Mouse (Mus musculus) midbrain, postnatal 0 days (tissue): ENCODE results near the gene Txndc2. TPM values are rescaled to one million over a fixed set of nuclear protein-coding genes. Genes with fewer than 3 reads are reported as not detected.

Source experiments
- ATAC-seq: fragments of 200-750 bp; cut with Nextera tagmentation; 2 replicates; pipeline ENCODE4 v1.8.0; 2017; ENCODE audit warnings: moderate number of reproducible peaks, mild to moderate bottlenecking, moderate TSS enrichment, moderate library complexity; ENCODE audit not compliant: low FRiP score
- DNase-seq: peaks from one replicate; pipeline ENCODE4 v3.0.0-alpha.2; 2015; ENCODE audit warnings: low spot score
- H3K27ac ChIP-seq: fragments of 300-500 bp; sonication (generic); 2 replicates; pipeline ENCODE4 v1.5.1; 2014; ENCODE audit warnings: low read depth, mild to moderate bottlenecking, low read length, mixed read lengths
- H3K27me3 ChIP-seq: fragments of 300-500 bp; sonication (generic); 2 replicates; pipeline ENCODE4 v1.6.1; 2014; ENCODE audit warnings: low read length, control low read depth, mixed read lengths; ENCODE audit not compliant: insufficient read depth
- H3K36me3 ChIP-seq: fragments of 300-500 bp; sonication (generic); 2 replicates; pipeline ENCODE4 v1.6.1; 2014; ENCODE audit warnings: low read length, control low read depth, mixed read lengths; ENCODE audit not compliant: insufficient read depth
- H3K4me1 ChIP-seq: fragments of 300-500 bp; sonication (generic); 2 replicates; pipeline ENCODE4 v1.6.1; 2014; ENCODE audit warnings: mild to moderate bottlenecking, control low read depth, antibody characterized with exemption, low read length, mixed read lengths; ENCODE audit not compliant: insufficient read depth
- H3K4me2 ChIP-seq: fragments of 300-500 bp; sonication (generic); 2 replicates; pipeline ENCODE4 v1.6.1; 2014; ENCODE audit warnings: low read depth, mild to moderate bottlenecking, low read length, mixed read lengths; ENCODE audit not compliant: poor library complexity, severe bottlenecking
- H3K4me3 ChIP-seq: fragments of 300-500 bp; sonication (generic); 2 replicates; pipeline ENCODE4 v1.5.1; 2014; ENCODE audit warnings: low read depth, mild to moderate bottlenecking, low read length, moderate library complexity
- H3K9ac ChIP-seq: fragments of 300-500 bp; sonication (generic); replicated peaks from 2 replicates; pipeline ENCODE4 v1.6.1; 2014; ENCODE audit warnings: mild to moderate bottlenecking, low read length, moderate library complexity, mixed read lengths; ENCODE audit not compliant: poor library complexity, severe bottlenecking
- H3K9me3 ChIP-seq: fragments of 300-500 bp; sonication (generic); 2 replicates; pipeline ENCODE4 v1.6.1; 2016; ENCODE audit warnings: low read length, control low read depth
- CTCF ChIP-seq: IDR thresholded peaks from 2 replicates; pipeline ENCODE4 v1.5.1; 2016; ENCODE audit warnings: antibody characterized with exemption, mild to moderate bottlenecking
- WGBS: fragments of 180-500 bp; shearing (Covaris S2); extraction: QIAGEN DNeasy Blood & Tissue Kit; methylation state at CpG from one replicate; pipeline ENCODE4 v1.1.7; 2014; 5-methylcytosine and 5-hydroxymethylcytosine counted together
- polyA plus RNA-seq: library from polyadenylated mRNA; unstranded; fragments of >200 nt; fragmentation: Nextera tagmentation; extraction: Ambion mirVana; gene quantifications from 2 replicates; pipeline ENCODE4 v1.2.1, GENCODE M21; 2015
- total RNA-seq: library from RNA; depleted of rRNA; stranded (reverse); fragments of >200 nt; gene quantifications from 2 replicates; pipeline ENCODE4 v1.2.3, GENCODE M21; 2014; rRNA removed

Txndc2 gene
- total RNA-seq: not detected in 2 replicates
- polyA plus RNA-seq: not detected in 2 replicates

- TF ChIP-seq CTCF: no peak
- 85% methylated on average over 11 of the region's 11 CpGs for WGBS
- Histone ChIP-seq H3K4me3 (no peak within 1 kb of the TSS), H3K4me2 (peak within 1 kb of the TSS; percentile 0; the same call in 1 of the 2 replicates), H3K36me3 (no peaks in the 10 kb centered on the region), H3K4me1 (peaks cover 7% of the 10 kb centered on the region; the same call in 1 of the 2 replicates), H3K27me3 (no peaks in the 10 kb centered on the region), H3K9ac (no peak within 1 kb of the TSS), H3K27ac (peak within 1 kb of the TSS; percentile 71), H3K9me3 (no peaks in the 10 kb centered on the region)
- DNase-seq (no peak), ATAC-seq (no peak)
Measured at GRCm38 (mm10) chr17:65641734-65642218, at the start of gene Txndc2. Gene Txndc2 (minus strand): TSS chr17:65642168.

- Histone ChIP-seq H3K4me3 (no peak overlapping the region), H3K4me2 (no peak overlapping the region), H3K27me3 (no peaks in the 10 kb centered on the region), H3K9ac (no peak overlapping the region), H3K4me1 (no peaks in the 10 kb centered on the region), H3K27ac (0 out of 2 replicates have a peak overlapping the region, but pooled peaks have one; percentile 6), H3K9me3 (no peaks in the 10 kb centered on the region), H3K36me3 (no peaks in the 10 kb centered on the region)
- DNase-seq (peak; percentile 77), ATAC-seq (0 out of 2 replicates have a peak, but pooled peaks have one; percentile 49)
- TF ChIP-seq CTCF: no peak
- WGBS: 70% methylated on average over 2 of the region's 2 CpGs
Measured at GRCm38 (mm10) chr17:65683731-65684130, 41.8 kb upstream of the Txndc2 start.

- no peak for DNase-seq
- Histone ChIP-seq H3K9ac (no peak overlapping the region), H3K4me2 (no peak overlapping the region), H3K27me3 (no peaks in the 10 kb centered on the region), H3K4me1 (no peaks in the 10 kb centered on the region), H3K4me3 (no peak overlapping the region), H3K27ac (no peak overlapping the region), H3K36me3 (no peaks in the 10 kb centered on the region), H3K9me3 (no peaks in the 10 kb centered on the region)
- ATAC-seq: no peak
- WGBS: 84% methylated on average over 3 of the region's 3 CpGs
- no peak for TF ChIP-seq CTCF
Measured at GRCm38 (mm10) chr17:65683316-65683715, 41.3 kb upstream of the Txndc2 start.

GRCm38 (mm10) chr17:65682071-65682680 lies 40.2 kb upstream of the Txndc2 start:
- Histone ChIP-seq H3K36me3 (no peaks in the 10 kb centered on the region), H3K9ac (no peak overlapping the region), H3K4me2 (no peak overlapping the region), H3K9me3 (no peaks in the 10 kb centered on the region), H3K27me3 (no peaks in the 10 kb centered on the region), H3K4me3 (no peak overlapping the region), H3K27ac (no peak overlapping the region), H3K4me1 (no peaks in the 10 kb centered on the region)
- WGBS: 82% methylated on average over 5 of the region's 5 CpGs
- TF ChIP-seq CTCF: no peak
- DNase-seq (no peak), ATAC-seq (no peak)

GRCm38 (mm10) chr17:65681516-65681915 lies 39.5 kb upstream of the Txndc2 start:
- DNase-seq: no peak
- no peak overlapping the region for H3K9ac ChIP-seq
- no peak overlapping the region for H3K27ac ChIP-seq
- TF ChIP-seq CTCF: no peak
- 84% methylated on average over 6 of the region's 6 CpGs for WGBS
- H3K4me3 ChIP-seq: no peak overlapping the region
- no peaks in the 10 kb centered on the region for H3K4me1 ChIP-seq
- no peaks in the 10 kb centered on the region for H3K36me3 ChIP-seq
- no peaks in the 10 kb centered on the region for H3K27me3 ChIP-seq
- ATAC-seq: no peak
- no peak overlapping the region for H3K4me2 ChIP-seq
- no peaks in the 10 kb centered on the region for H3K9me3 ChIP-seq

GRCm38 (mm10) chr17:65680801-65681412 lies 38.9 kb upstream of the Txndc2 start:
- H3K4me3 ChIP-seq: no peak overlapping the region
- TF ChIP-seq CTCF: no peak

More at GRCm38 (mm10) chr17:65680801-65681412, 38.9 kb upstream of the Txndc2 start:
- Histone ChIP-seq H3K27me3 (no peaks in the 10 kb centered on the region), H3K4me2 (no peak overlapping the region), H3K9ac (no peak overlapping the region), H3K9me3 (no peaks in the 10 kb centered on the region), H3K4me1 (no peaks in the 10 kb centered on the region), H3K36me3 (no peaks in the 10 kb centered on the region), H3K27ac (no peak overlapping the region)
- 85% methylated on average over 2 of the region's 2 CpGs for WGBS
- ATAC-seq (no peak), DNase-seq (no peak)
